Mouse (Mus musculus) intestine, postnatal 0 days (tissue): Measurements from ENCODE around the gene Gm36176. TPM values are rescaled to one million over a fixed set of nuclear protein-coding genes. Genes with fewer than 3 reads are reported as not detected.

Experiments used
- ATAC-seq: fragments of 200-750 bp; cut with Nextera tagmentation; 2 replicates; pipeline ENCODE4 v1.8.0; 2017; ENCODE audit warnings: mild to moderate bottlenecking, moderate TSS enrichment, moderate library complexity
- H3K27ac ChIP-seq: fragments of 300-500 bp; sonication (generic); 2 replicates; pipeline ENCODE4 v1.5.1; 2014; ENCODE audit warnings: mild to moderate bottlenecking, low read depth, low read length, moderate library complexity
- H3K27me3 ChIP-seq: fragments of 300-500 bp; sonication (generic); replicated peaks from 2 replicates; pipeline ENCODE4 v1.6.1; 2014; ENCODE audit warnings: low read length, mixed read lengths; ENCODE audit not compliant: control insufficient read depth, insufficient read depth
- H3K36me3 ChIP-seq: fragments of 300-500 bp; sonication (generic); 2 replicates; pipeline ENCODE4 v1.6.1; 2014; ENCODE audit warnings: mild to moderate bottlenecking, moderate library complexity; ENCODE audit not compliant: control insufficient read depth, insufficient read depth
- H3K4me1 ChIP-seq: fragments of 300-500 bp; sonication (generic); replicated peaks from 2 replicates; pipeline ENCODE4 v1.6.1; 2014; ENCODE audit warnings: antibody characterized with exemption, low read length, mixed read lengths; ENCODE audit not compliant: control insufficient read depth, insufficient read depth
- H3K4me2 ChIP-seq: fragments of 300-500 bp; sonication (generic); replicated peaks from 2 replicates; pipeline ENCODE4 v1.6.1; 2014; ENCODE audit warnings: low read depth, mild to moderate bottlenecking, moderate library complexity
- H3K4me3 ChIP-seq: fragments of 300-500 bp; sonication (generic); 2 replicates; pipeline ENCODE4 v1.5.1; 2014; ENCODE audit warnings: low read depth, low read length
- H3K9ac ChIP-seq: fragments of 300-500 bp; sonication (generic); 2 replicates; pipeline ENCODE4 v1.6.1; 2014; ENCODE audit warnings: mild to moderate bottlenecking, low read depth, low read length
- H3K9me3 ChIP-seq: fragments of 300-500 bp; sonication (generic); 2 replicates; pipeline ENCODE4 v1.6.1; 2016; ENCODE audit warnings: mixed run types; ENCODE audit not compliant: control insufficient read depth
- CTCF ChIP-seq: sonication (generic); IDR thresholded peaks from 2 replicates; pipeline ENCODE4 v1.5.1; 2016; ENCODE audit warnings: low read depth, mild to moderate bottlenecking, control low read depth, antibody characterized with exemption, moderate library complexity
- WGBS: fragments of 180-500 bp; shearing (Covaris S2); extraction: QIAGEN DNeasy Blood & Tissue Kit; methylation state at CpG from one replicate; pipeline ENCODE4 v1.1.7; 2014; 5-methylcytosine and 5-hydroxymethylcytosine counted together
- polyA plus RNA-seq: library from polyadenylated mRNA; unstranded; fragments of >200 nt; fragmentation: Nextera tagmentation; extraction: Ambion mirVana; gene quantifications from 2 replicates; pipeline ENCODE4 v1.2.1, GENCODE M21; 2015

The Gm36176 gene
- polyA plus RNA-seq, 1 experiment from 2014 or later, result not detected

- Histone ChIP-seq H3K27me3 (no peaks in the 10 kb centered on the region), H3K9ac (no peak overlapping the region), H3K4me1 (no peaks in the 10 kb centered on the region), H3K4me2 (no peak overlapping the region), H3K27ac (no peak overlapping the region), H3K4me3 (no peak overlapping the region), H3K36me3 (no peaks in the 10 kb centered on the region), H3K9me3 (no peaks in the 10 kb centered on the region)
- ATAC-seq, result no peak
- 89% methylated on average over 8 of the region's 8 CpGs for WGBS
- TF ChIP-seq CTCF, result no peak
Observed at GRCm38 (mm10) chr10:77890987-77891565, 44.5 kb downstream of the Gm36176 start.

- WGBS, result 44% methylated on average over 5 of the region's 5 CpGs
- H3K4me1 ChIP-seq, result no peaks in the 10 kb centered on the region
- H3K27ac ChIP-seq, result no peak overlapping the region
- no peak overlapping the region for H3K9ac ChIP-seq
- H3K27me3 ChIP-seq, result no peaks in the 10 kb centered on the region
- no peak overlapping the region for H3K4me3 ChIP-seq
- no peak for ATAC-seq
- H3K36me3 ChIP-seq, result no peaks in the 10 kb centered on the region
- no peak overlapping the region for H3K4me2 ChIP-seq
- TF ChIP-seq CTCF, result no peak
- no peaks in the 10 kb centered on the region for H3K9me3 ChIP-seq
Observed at GRCm38 (mm10) chr10:77895562-77895961, 49.0 kb downstream of the Gm36176 start.

Other genes with a start within 250 kb of the Gm36176 start
- gene Sumo3, start 240.7 kb upstream of the Gm36176 start, polyA plus RNA-seq, result 256 and 269 TPM in 2 replicates
- gene Gm49325, start 240.6 kb upstream of the Gm36176 start, polyA plus RNA-seq, result 18.9 TPM in 2 replicates
- gene Ube2g2, start 224.5 kb upstream of the Gm36176 start, polyA plus RNA-seq, result 36.4 and 37.8 TPM in 2 replicates
- gene Tspear, start 160.2 kb upstream of the Gm36176 start, polyA plus RNA-seq, result 0.10 and 0.20 TPM in 2 replicates
- not detected in 2 replicates for gene Gm19402, start 156.0 kb upstream of the Gm36176 start, polyA plus RNA-seq
- not detected in 2 replicates for gene Gm9508, start 149.6 kb upstream of the Gm36176 start, polyA plus RNA-seq
- gene Gm10272, start 140.2 kb upstream of the Gm36176 start, polyA plus RNA-seq, result not detected in 2 replicates
- not detected in 2 replicates for gene Gm10024, start 135.3 kb upstream of the Gm36176 start, polyA plus RNA-seq
- gene Gm10142, start 131.0 kb upstream of the Gm36176 start, polyA plus RNA-seq, result not detected in 2 replicates
- not detected in 2 replicates for gene Krtap12-1, start 126.2 kb upstream of the Gm36176 start, polyA plus RNA-seq
- gene Gm10100, start 120.3 kb upstream of the Gm36176 start, polyA plus RNA-seq, result not detected in 2 replicates
- not detected in 2 replicates for gene Gm18596, start 104.2 kb upstream of the Gm36176 start, polyA plus RNA-seq
- not detected in 2 replicates for gene Gm9736, start 95.4 kb upstream of the Gm36176 start, polyA plus RNA-seq
- not detected in 2 replicates for gene Gm3233, start 87.1 kb upstream of the Gm36176 start, polyA plus RNA-seq
- gene Gm3238, start 75.5 kb upstream of the Gm36176 start, polyA plus RNA-seq, result not detected in 2 replicates
- not detected in 2 replicates for gene Gm7138, start 69.9 kb upstream of the Gm36176 start, polyA plus RNA-seq
- not detected in 2 replicates for gene Gm3250, start 64.3 kb upstream of the Gm36176 start, polyA plus RNA-seq
- not detected in 2 replicates for gene Gm7137, start 58.6 kb upstream of the Gm36176 start, polyA plus RNA-seq
- not detected in 2 replicates for gene Gm9639, start 51.7 kb upstream of the Gm36176 start, polyA plus RNA-seq
- not detected in 2 replicates for gene Gm19668, start 47.7 kb upstream of the Gm36176 start, polyA plus RNA-seq
- gene Gm9507, start 35.0 kb upstream of the Gm36176 start, polyA plus RNA-seq, result not detected in 2 replicates
- not detected in 2 replicates for gene Gm2696, start 32.1 kb upstream of the Gm36176 start, polyA plus RNA-seq
- not detected in 2 replicates for gene Krtap10-4, start 19.7 kb upstream of the Gm36176 start, polyA plus RNA-seq
- gene Krtap10-10, start 10.9 kb upstream of the Gm36176 start, polyA plus RNA-seq, result not detected in 2 replicates
- not detected in 2 replicates for gene Gm10318, start 6.1 kb downstream of the Gm36176 start, polyA plus RNA-seq
- not detected in 2 replicates for gene Gm3285, start 15.2 kb downstream of the Gm36176 start, polyA plus RNA-seq
- 2.1 TPM in 2 replicates for gene Lrrc3, start 55.7 kb downstream of the Gm36176 start, polyA plus RNA-seq
- 0.66 and 1.1 TPM in 2 replicates for gene Trpm2, start 123.8 kb downstream of the Gm36176 start, polyA plus RNA-seq
- 8.5 and 8.6 TPM in 2 replicates for gene 1810043G02Rik, start 131.7 kb downstream of the Gm36176 start, polyA plus RNA-seq
- gene Pfkl, start 163.3 kb downstream of the Gm36176 start, polyA plus RNA-seq, result 42.3 and 51.1 TPM in 2 replicates
- gene Dnmt3l, start 195.1 kb downstream of the Gm36176 start, polyA plus RNA-seq, result 0.14 and 0.31 TPM in 2 replicates
- 0.04 TPM in 1 of 2 replicates, not detected in the other for gene Aire, start 196.8 kb downstream of the Gm36176 start, polyA plus RNA-seq
- gene Icosl, start 222.5 kb downstream of the Gm36176 start, polyA plus RNA-seq, result 5.6 and 5.8 TPM in 2 replicates